Mouse (Mus musculus) adrenal gland, postnatal 10 days (tissue): Measurements from ENCODE around the gene Cacna1d. TPM values are rescaled to one million over a fixed set of nuclear protein-coding genes. Genes with fewer than 3 reads are reported as not detected.

Source experiments
- DNase-seq: peaks from one replicate; pipeline ENCODE4 v3.0.0; 2021; ENCODE audit warnings: mixed read lengths
- total RNA-seq, 2 experiments: library from RNA; stranded (reverse); gene quantifications; 2 replicates each; pipeline ENCODE4 v1.2.3; 2021

The Cacna1d gene
- total RNA-seq, 2 experiments from 2014 or later = 11.5 to 17.3 TPM

DNA sequence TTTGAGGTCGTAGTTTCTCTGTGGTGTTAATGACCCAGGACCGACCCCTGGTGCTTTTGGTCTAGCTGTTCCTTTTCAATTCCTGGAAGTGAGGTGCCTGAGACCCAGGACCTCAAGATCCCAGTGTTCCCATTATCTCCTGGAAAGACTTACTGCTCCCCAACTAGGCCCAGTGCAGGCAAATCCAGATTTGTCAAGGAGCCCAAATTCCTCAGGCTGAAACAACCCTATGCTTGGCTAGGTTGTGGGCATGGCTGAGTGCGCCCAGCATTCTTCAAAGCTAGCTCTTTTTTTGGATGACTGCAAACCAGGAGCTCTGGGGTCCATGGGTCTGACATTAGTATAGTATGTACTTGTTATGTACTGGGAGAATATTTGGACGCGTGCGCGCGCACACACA, 471.9 kb downstream of the Cacna1d start:
- DNase-seq = no peak

DNA sequence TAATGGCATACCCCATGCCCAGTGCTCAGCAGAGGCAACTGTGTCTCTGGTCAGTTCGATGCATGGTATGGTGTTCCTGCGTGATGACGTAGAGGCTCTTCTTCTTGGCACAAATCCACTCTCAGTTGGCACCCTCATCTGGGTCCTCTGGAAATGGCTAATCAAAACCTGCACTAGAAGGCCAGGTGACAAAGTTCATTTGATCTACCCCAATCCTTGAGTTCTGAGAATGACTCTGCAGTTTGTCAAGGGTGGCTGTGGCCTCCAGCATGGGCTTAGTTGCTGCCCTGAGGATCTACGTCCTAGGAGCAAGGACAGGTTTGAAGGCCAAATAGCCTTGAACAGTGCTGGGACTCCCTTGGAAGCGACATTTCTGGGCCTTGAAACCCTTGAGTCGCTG, 472.4 kb downstream of the Cacna1d start:
- no peak for DNase-seq

DNA sequence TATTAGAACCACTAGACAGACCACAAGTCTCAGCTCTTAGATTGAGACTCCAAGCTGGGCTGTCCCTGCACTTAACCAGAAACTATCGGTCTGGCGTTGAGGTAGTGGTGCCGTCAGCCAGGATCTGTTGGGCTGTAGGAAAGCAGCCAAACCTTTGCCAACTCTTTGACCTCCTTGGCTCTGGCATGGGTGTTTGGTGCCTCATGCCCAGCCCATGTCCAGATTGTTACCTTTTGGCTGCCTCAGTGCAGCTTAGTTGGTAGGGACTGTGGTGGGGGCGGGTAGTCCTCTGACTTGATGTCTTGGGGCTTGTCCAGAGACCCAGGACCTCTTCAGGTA, 472.8 kb downstream of the Cacna1d start:
- peak; percentile 50 for DNase-seq

DNA sequence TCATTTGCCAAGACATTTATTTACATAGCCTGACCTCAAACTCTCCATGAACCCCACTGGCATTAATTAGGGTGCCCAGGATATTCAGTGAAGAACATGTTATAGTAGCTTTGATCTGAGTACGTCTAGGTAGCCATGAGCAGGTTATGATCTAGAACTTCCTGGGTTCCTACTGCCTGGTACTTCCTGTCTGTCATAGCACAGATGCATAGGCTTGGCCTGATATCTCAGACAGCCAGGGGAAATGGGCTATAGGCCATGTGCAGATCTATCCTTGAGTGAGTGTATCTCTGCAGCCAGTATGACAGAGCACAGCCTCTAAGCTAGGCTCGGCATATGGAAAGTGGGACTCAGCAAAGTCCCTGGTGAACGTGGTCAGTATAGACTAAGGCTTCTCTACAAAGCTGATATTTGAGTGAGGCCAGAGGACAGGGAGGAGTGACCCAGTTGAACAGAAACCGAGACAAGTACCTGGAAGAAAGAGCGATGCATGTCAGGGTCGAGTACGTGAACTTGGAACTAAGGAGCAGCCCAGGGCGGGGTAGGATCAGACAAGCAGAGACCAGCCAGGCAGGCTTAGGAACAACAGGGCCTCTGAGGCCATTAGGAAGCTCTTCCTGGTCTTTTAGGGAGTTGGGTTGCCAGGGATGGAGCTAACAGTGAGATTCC, 473.3 kb downstream of the Cacna1d start:
- no peak for DNase-seq

DNA sequence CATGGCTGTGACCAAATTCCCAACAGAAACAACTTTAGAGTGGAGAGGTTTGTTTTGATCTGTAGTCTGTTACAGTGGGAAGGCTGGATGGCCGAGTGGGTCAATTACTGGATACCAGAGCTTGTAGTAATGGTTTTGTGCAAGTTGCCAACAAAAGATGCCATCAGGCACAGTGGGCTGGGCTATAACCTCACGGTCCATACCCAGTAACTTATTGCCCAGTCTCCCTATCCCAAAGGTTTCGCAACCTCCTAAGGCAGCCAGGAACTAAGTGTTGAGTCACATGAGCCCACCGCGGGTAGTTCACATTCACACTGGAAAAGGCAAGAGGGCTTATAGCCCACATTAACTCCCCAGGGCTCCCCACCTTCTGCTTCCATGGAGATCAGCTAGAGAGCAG, 474.6 kb downstream of the Cacna1d start:
- DNase-seq = no peak

DNA sequence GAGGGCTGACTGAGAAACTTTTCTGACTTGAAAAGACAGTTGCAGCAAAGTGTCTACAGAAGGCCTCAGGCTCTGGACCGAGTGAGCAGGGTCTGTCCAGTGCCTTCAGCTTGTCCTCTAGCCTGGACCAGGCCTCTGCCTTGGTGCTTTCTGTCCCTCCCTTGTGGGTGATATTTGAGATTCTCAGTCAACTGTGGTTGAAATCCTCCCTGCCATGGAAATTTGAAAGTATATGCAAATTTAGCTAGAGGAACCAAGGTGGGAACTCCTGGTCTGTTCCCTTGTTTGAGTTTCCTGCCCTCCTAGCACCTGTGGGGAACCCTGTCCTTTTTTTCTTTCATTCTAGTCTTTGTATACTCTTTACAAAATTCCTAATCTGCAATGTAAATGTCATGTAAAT, 476.2 kb downstream of the Cacna1d start:
- no peak for DNase-seq

DNA sequence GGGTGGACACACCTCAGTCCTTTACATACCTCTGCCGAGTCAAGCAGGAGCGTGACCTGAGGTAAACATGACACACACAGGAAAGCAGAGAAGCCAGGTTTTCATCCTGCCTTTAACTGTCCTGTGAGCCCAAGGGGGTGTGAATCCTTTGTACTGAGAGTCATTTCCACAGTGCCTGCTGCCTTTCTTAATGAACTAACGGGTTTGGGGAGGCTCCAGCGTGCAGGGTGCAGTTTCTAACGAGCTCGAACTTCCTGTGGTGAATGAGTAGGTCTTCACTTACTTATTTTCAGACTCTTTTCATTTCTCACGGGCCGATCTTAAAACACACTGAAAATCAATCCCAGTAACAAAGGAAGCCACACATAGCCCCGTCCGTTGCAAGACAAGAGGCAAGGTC, 476.8 kb downstream of the Cacna1d start:
- no peak for DNase-seq

DNA sequence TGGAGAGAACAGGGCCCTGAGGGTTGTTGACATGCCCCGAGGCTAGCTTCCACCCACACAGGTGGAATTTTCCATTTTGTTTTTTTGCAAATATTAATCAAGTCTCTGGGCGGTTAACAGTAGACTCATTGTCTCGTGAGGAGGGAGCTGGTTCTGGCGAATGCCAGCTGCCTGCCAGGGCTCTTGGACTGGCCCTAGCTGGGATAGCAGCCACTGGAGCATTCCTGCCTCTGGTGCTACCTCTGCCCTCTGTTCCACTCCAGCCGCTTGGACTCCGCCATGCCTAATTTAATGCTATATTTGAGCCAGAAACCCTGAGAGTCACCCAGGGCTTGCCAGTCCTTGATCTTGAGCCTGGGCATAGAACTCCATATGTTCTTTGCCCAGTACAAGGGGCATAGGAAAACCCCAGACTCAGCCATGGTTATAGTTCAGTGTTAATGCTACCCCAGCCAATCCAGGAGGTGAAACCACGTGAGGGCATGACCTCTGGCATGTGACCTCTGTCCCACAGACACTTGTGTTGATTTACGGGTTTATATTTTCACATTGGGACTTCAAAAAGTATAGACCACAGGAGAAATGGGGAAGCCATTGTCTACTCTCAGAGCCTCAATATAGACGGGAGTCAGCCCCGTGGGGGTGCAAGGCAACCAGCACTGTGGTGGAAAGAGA, 479.2 kb downstream of the Cacna1d start:
- DNase-seq = peak; percentile 57

DNA sequence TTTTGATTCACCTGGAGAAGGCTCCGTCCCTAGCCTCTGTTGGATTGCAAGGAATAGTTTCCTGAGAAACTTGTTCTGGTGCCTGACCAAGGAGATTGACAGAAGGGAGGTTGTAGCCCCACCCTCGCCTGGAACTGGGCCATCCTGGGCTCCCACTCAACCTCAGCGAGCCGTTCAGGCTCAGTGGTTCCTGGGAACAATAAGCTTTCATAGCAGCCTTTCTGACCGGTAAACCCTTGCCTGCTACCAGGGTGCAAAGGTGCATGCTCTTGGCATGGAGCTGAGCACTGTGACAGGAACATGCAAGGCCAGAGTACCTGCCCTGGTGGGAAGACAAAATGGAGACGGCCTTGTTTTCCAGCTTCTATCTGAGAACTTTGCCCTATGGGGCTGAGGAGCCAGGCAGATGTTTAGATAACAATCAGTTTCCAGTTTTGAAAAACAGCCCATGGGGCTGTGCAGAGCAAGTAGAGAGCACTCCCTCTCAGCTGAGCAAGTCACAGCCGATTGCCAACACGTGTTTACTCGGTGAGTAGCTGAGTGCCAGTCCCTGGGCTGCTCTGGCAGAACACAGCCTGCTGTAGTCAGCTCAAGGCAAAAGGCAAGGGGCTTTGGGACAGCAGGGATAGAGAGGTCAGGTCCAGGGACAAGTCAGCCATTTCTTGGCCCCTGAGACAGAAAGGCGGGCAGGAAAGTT, 481.2 kb downstream of the Cacna1d start:
- DNase-seq = peak; percentile 74

DNA sequence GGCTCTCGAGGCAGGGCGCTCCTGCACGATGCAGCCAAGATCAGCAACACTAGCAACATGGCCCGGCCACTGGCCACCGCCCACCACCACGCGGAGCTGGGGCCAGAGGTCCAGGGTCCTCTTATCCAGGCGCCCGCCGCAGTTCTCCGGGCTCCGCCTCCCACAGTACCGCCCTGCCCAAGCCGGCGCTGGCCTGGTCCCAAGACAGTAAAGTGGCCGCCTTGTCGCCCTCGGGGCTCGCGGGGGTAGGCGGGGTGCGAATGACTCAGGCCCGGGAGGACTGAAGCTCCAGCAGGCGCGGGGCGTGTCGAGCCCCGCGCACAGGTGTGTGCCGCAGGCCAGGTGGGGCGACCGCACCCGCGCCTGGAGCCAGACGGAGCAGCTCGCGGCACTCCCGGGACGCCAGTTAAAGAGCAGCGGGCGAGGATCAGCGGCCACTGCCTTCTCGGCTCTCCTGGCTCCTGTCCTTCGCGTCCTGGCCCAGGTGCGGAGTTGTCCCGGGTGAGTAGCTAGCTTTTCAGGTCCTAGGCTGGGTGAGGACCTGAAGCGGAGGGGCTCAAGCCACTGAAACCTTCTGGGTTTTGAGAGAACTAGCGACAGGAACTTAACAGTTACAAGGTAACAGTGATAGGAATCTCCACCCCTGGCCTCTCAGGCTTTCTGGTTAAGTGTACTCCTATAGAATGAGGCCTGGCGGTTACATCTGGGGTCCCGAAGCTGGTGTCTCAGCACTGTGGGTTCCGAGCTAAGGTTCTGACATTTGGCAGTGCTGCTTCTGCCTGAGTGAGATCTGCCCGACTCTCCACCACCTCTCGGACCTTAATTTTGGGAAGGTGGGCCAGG, 482.3 kb downstream of the Cacna1d start, which contains the start of the genes Il17rb and Chdh:
Gene Il17rb, minus strand, starts transcription at position 164 of the 843 bp plus-strand sequence.
Gene Chdh, plus strand, starts transcription at position 291 of the 843 bp plus-strand sequence.
- peak; percentile 83 for DNase-seq

DNA sequence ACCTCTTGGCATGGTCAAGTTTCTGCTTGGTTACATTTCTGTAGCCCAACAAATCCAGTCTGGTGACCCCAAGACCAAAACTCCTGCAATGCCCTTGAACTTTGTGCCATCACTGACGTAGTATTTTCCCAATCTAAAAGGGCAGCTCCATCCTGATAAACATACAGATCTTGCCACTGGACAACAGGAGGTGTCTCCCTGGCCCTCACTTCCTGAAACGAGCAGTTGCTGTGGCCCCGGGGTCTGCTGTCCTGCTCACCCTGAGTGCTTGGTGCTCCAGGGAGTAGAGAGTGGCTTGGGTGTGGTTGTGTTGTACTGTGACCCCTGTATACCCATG, 491.8 kb downstream of the Cacna1d start:
- DNase-seq = no peak

DNA sequence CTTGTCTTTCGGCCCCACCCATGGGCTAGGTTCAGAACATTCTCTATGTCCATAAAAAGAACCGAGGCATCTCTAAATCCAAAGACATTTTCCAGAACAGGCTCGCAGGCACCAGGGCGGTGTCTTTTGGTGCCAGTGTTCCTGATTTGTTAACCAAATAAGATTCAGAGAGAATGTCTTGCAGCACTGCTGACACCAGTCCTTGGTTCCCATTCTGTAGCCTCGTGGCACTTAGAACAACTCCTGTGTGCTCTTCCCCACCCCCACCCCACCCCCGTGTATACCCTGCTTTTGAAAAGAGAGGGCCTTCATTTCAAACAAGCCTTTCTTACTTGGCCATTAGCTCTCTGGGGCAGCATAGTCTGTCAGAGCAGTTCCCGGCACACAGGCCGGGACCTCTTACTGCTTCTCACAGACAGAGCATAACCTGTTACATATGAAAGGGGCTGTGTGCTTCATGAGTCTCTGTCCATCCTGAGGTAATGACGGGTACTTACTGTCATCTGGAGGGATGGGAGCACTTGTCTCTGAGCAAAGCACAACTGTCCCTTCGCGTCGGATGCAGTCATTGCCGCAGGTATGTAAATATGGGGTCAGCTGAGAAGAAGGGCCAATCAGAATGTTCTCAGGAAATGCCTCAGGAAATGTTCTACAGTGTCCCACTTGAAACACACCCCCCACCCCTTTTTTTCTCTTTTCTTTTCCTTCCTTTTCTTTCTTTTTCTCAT, 492.3 kb downstream of the Cacna1d start:
- no peak for DNase-seq

DNA sequence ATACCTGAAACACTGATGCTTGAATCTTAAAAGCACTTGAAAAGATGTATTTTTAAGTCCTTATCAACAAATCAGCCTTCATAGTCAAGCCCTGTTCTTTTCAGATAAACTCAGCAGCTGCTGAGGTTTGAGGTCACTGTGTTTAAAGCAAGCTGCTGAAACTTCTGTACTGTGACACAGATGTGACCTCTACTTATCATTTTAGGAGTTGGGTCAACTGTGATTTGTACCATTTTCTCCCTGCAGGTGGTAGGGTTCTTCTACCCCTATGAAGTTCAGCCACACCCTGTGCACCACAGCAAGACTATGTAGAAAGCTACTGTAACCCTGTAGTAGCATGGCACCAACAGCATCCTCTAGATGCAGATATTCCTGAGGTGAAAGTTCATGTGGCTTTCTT, 493.9 kb downstream of the Cacna1d start:
- no peak for DNase-seq

DNA sequence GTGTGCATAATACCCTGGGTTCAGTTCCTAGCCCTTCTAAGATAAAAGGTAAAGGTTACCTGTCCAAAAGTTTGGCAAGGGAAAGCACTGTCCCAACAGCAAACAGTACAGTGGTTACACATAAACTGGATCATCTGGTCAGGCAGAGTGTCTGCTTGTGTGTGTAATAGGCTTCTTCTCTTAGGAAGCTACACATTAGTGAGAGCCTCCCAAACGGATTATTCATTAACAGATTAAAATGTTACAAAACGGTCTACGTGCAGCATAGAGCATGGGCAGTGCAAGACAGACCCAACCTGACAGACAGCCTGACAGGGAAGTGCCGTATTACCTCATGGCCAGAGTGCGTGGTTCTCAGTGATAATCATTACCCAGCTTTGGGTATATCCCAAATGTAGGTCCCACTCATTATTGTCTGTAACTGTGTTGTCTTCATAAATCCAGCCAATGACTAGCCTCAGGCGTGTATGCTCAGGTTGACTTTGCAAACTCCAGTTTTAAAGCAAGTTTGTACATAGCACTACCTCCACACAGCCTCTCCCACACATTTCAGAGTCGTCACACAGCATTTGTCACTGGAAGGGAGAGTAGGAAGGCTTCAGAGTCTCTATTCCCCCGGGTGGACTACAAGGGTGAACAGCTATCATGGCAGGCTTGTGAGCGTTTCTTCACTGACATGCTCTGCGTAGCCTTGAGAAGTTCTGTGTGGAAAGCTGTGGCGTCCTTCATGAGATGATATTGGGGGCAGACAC, 495.1 kb downstream of the Cacna1d start:
- DNase-seq = no peak

DNA sequence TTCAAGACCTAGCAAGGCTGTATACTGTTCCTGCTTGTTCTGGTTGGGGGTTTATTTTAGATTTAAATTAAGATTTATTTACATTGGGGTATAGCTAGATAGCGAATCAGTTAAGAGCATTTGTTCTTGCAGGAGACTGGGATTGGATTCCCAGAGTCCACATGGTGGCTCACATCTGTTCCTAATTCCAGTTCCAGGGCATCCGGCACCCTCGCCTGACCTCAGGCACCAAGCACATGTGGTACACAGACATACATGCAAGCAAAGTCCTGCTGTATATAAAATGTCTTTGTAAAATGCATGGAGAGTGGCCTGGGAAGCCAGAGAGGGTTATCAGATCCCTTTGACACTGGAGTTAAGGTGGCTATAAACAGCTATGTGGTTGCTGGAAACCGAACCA, 496.3 kb downstream of the Cacna1d start:
- no peak for DNase-seq

Other genes with a start within 250 kb of the Cacna1d start
- 10 to 100 TPM; 20.8 to 24.6 TPM for gene Dcp1a, start 11.9 kb downstream of the Cacna1d start, total RNA-seq
- 100 to 1,000 TPM; 790 to 884 TPM for gene Tkt, start 56.9 kb upstream of the Cacna1d start, total RNA-seq
- 100 to 1,000 TPM in 1 of 2 experiments, 10 to 100 TPM in 1; 80.9 to 129 TPM for gene Prkcd, start 134.8 kb upstream of the Cacna1d start, total RNA-seq
- 10 to 100 TPM; 21.2 to 24.2 TPM for gene Rft1, start 162.9 kb upstream of the Cacna1d start, total RNA-seq
- 10 to 100 TPM; 24.9 to 25.5 TPM for gene Sfmbt1, start 223.4 kb upstream of the Cacna1d start, total RNA-seq